Mouse (Mus musculus) mature B cell (primary cell): Measurements from ENCODE around the gene Fmo2.

Source experiments
- in situ Hi-C: fragments of 300-500 bp; cut with MboI; formaldehyde crosslinking; loops from 2 replicates; pipeline ENCODE4 v1.14.3; 2019

Gene Fmo2

DNA sequence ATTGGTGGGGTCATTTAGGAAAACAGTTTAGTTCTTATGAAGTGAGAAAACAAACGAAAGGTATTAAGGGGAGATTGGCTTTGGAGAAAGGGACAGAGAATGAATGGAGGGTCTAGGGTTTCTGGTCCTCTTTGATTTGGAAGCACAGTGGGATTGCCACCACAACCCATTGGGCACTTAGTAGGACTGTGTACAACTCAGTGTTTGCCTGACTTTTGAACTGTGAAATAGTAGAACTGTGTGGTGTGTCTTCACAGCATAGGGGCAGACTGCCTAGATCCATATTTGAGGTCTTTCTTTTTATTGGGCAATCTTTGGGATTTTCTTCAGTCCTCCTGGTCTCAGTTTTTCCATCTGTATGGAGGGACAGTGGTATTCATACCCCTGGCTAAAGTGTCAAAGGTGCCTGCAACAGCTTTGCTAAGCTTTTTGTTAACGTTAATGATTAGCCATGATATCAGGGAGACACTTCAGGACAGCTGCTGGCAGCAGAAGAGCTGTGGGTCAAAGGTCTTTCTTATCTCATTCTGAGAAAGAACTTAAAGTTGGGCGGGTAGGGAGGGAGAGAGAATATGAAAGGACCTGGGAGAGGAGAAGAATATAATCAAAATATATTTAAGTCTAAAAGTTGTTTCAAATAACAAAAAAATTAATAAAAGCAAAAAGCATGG, 44.6 kb downstream of the Fmo2 start:
- in situ Hi-C loops: no loop called here

DNA sequence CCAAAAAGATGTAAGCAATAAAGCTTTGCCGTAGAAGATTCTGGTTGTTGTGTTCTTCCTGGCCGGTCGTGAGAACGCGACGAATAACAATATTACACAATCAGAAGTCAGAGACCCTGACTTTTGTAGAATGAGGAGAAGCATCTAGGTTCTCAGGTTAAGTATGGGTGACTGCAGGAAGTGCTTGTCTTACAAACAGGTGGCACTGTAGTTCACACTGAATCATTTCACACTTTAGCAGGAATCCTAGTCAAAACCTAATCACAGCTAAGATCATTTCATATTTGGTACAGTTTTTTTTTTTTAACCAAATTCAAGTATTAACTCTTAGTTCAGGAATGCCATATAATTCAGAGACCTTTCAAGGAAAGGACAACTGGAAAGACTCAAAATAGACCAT, 51.0 kb downstream of the Fmo2 start:
- in situ Hi-C loops: no loop called here

DNA sequence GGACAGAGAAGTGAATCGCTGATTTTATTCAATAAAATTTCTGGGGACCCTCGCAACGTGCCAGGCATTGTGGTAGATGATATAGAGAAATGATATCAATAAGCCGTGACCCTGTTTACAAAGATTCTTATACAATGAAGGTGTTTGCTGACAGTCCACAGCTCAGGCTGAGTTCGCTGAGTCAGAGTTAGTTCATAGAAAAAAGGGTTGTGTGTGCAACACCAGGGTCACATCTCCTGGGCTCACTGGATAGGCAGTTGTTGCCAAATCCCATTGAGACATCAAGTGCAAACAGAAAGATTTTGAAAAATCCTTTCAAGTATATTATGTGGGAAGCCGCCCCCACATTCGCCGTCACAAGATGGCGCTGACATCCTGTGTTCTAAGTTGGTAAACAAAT, 58.3 kb downstream of the Fmo2 start:
- in situ Hi-C loops: no loop called here

DNA sequence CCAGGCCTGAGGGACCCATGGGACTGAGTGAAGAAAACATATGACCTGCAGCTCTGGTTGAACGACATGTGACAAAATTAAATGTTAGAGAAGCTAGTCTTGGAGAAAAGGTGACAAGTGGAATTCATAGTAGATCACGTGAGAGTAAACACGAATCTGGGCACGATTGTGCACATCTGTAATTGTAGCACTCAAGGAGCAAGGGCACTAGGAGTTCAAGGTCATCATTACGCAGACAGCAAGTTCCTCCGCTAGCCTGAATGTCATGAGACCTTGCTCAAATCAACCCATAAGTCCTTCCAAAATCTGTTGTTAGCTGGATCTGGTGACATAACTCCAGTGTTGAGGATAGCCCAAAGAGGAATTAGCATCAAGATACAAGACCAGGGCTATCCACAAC, 59.5 kb downstream of the Fmo2 start:
- in situ Hi-C loops: no loop called here

DNA sequence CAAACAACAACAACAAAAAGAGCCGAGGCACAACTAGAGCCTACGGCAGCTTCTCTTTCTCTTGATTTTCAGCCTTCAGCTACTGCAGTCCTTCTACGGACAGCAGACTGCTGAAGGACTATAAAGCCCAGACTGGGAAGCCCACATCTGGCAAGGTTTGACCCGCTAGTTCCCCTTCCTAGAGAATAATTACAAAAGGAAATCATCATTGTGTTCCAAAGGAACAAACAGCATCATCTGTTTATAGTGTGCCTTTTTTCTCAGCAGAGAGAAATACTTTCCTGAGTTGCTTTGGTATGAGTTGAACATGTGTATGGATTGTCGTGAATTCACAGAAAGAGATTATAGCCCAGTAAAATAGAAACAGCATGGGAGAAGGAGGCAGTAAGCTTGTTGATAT, 64.2 kb downstream of the Fmo2 start:
- in situ Hi-C loops: no loop called here

DNA sequence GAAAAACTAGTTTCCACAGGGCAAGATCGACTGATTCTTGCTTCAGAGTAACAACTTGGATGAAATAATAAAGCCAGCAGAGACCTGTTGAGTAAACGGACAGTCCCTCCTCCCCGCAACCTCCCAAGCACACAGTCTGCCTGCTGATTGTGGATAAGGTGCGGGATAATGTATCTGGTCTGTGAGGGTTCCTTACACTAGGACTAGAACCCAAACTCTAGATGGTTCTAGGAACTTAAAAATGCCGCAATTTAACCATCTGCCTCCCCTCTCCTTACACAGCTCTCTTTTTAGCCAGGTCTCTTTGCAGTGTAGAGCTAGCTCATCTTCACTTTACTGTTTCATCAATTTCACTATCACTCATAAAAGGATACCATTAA, 66.0 kb downstream of the Fmo2 start:
- in situ Hi-C loops: no loop called here

DNA sequence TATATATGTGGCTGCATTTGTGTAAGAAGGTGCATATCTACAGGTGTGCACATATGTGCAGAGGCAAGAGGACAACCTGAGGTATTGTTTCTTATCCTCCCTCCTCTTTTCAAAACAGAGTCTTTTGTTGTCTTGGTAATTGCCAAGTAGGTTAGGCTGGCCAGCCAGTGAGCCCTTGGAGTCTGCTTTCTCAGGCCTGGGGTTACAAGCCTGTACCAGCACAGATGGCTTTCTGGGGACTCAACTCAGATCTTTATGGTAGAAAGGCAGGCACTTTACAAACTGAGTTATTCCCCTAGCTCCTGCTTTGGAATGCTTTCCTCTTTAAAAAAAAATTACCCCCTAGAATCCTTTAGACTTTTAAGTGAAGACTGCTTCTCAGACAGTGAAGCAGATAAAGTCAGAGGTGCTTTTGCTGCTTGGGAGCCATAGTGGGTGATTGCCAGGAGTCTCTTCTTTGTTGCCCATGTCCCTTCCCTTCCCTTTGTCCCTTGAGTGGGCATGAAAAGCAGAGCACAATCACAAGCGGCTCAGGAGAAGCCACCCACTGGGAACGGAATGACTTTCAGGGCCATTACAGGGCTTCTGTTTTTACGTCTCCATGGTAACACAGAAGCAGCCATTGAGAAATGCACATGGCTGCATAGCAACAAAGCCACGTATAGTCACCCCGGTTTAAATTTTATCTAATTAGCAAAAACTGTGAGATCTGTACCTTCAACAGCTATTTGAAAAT, 66.5 kb downstream of the Fmo2 start:
- in situ Hi-C loops: no loop called here
